In the genomic region with DNA sequence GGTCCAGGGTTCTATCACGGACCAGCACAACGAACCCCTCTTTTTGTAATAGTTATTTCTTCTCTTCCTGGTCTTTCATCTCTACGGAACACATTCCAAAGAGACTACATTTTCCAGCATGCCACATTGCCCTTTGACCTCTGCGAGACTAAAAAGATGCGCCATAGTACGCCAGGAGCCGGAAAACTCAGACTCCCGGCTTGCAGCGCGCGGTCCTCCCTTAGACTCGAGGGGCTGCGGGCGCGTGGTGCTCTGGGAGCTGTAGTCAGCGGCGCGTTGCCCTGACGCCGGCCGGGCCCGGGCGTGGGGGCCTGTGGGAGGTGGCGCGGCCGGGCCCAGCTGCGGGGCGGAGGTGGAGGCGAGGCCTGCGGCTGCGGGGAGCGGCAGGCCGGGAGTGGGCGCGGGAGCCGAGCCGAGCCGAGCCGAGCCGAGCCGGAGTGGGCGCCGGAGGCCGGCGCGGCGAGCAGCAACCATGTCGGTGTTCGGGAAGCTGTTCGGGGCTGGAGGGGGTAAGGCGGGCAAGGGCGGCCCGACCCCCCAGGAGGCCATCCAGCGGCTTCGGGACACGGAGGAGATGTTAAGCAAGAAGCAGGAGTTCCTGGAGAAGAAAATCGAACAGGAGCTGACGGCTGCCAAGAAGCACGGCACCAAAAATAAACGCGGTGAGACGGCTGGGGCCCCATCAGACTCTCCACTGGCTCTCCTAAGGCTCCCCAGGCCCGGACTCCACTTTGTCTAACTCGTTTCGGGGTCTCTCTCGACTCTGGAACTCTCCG, we compare ENCODE assay signal across 7 mouse cellular contexts. TPM values are rescaled to one million over a fixed set of nuclear protein-coding genes. Genes with fewer than 3 reads are reported as not detected.
DNase-seq lines count a peak whose midpoint lies in the region; ATAC-seq lines count a peak whose summit lies in the region.

No protein-coding gene starts in this region.

- under 1% methylated on average over 67 of the region's 67 CpGs for WGBS in intestine, embryonic 16.5 days
- under 1% methylated on average over 61 of the region's 67 CpGs for WGBS in midbrain, embryonic 11.5 days

- H3K4me2 ChIP-seq in intestine, embryonic 16.5 days (ENCODE audit: low read depth, low read length) = peak overlapping the region; percentile 90
- peak overlapping the region; percentile 66 for H3K4me2 ChIP-seq in midbrain, embryonic 11.5 days

- peak; percentile 97 for DNase-seq in adrenal gland, adult 8-10 months
- DNase-seq in embryo, embryonic 9.5 days (ENCODE audit: extremely low spot score) = peak; percentile 93
- DNase-seq in gastrocnemius, postnatal 4 days (ENCODE audit: low spot score in 2 of 2) = peak; percentile 95 to 97
- peak; percentile 96 to 98 for DNase-seq in left cerebral cortex, postnatal 36 days (ENCODE audit: low spot score in 2 of 2)
- DNase-seq in midbrain, embryonic 11.5 days (ENCODE audit: low spot score, missing footprints) = peak; percentile 99
- DNase-seq in skeletal muscle tissue, adult 2 months (ENCODE audit: low read depth, low spot score) = peak; percentile 93

- peak overlapping the region; percentile 95 for H3K27ac ChIP-seq in intestine, embryonic 16.5 days (ENCODE audit: low read length)
- H3K27ac ChIP-seq in midbrain, embryonic 11.5 days (ENCODE audit: low read depth, low read length) = peak overlapping the region; percentile 25; the same call in 1 of the 2 replicates

- H3K9ac ChIP-seq in intestine, embryonic 16.5 days (ENCODE audit: low read depth, low read length) = peak overlapping the region; percentile 93
- H3K9ac ChIP-seq in midbrain, embryonic 11.5 days (ENCODE audit: low read length) = peak overlapping the region; percentile 93

- peaks cover 23% of the 10 kb centered on the region for H3K4me1 ChIP-seq in intestine, embryonic 16.5 days (ENCODE audit: control insufficient read depth, insufficient read depth, low read length)
- H3K4me1 ChIP-seq in midbrain, embryonic 11.5 days (ENCODE audit: control insufficient read depth, insufficient read depth, low read length) = peaks cover 10% of the 10 kb centered on the region

- H3K27me3 ChIP-seq in intestine, embryonic 16.5 days (replicated peaks; ENCODE audit: control insufficient read depth, insufficient read depth, low read length) = no peaks in the 10 kb centered on the region
- H3K27me3 ChIP-seq in midbrain, embryonic 11.5 days (ENCODE audit: control insufficient read depth, insufficient read depth, low read length) = no peaks in the 10 kb centered on the region

- intact Hi-C loops in left cerebral cortex, postnatal 36 days (cut with DNase I) = loop anchor here (5.0 kb wide), 1 partner anchor 235 kb away; the partner anchor contains the start of gene Eif2s2

- no peaks in the 10 kb centered on the region for H3K36me3 ChIP-seq in intestine, embryonic 16.5 days (ENCODE audit: control insufficient read depth, insufficient read depth, low read length)
- peaks cover 3% of the 10 kb centered on the region; the same call in 1 of the 2 replicates for H3K36me3 ChIP-seq in midbrain, embryonic 11.5 days (ENCODE audit: control insufficient read depth, insufficient read depth, low read length)

- H3K9me3 ChIP-seq in intestine, embryonic 16.5 days (ENCODE audit: control insufficient read depth, low read length) = no peaks in the 10 kb centered on the region
- no peaks in the 10 kb centered on the region for H3K9me3 ChIP-seq in midbrain, embryonic 11.5 days (ENCODE audit: control insufficient read depth, low read length)

- peak; percentile 99 for ATAC-seq in intestine, embryonic 16.5 days
- ATAC-seq in midbrain, embryonic 11.5 days (ENCODE audit: low FRiP score) = peak; percentile 100

- peak overlapping the region; percentile 79 for H3K4me3 ChIP-seq in intestine, embryonic 16.5 days (ENCODE audit: low read length)
- peak overlapping the region; percentile 91 for H3K4me3 ChIP-seq in midbrain, embryonic 11.5 days (ENCODE audit: low read depth, low read length)

RNA-seq across cellular contexts. Expression of gene Chmp4b, which starts 5.4 kb away (rescaled TPM):
- total RNA-seq in adrenal gland, adult 8-10 months (2022) = 100 to 1,000 TPM; 224 to 310 (median 256) TPM
- 100 to 1,000 TPM; 116 to 126 TPM for total RNA-seq in gastrocnemius, postnatal 4 days (2021)
- 23.6 and 28.7 TPM in 2 replicates for polyA plus RNA-seq in intestine, embryonic 16.5 days (2015; fragmentation: Nextera tagmentation; extraction: Ambion mirVana)
- total RNA-seq in left cerebral cortex, postnatal 36 days (2021) = 100 to 1,000 TPM; 202 to 234 TPM
- polyA plus RNA-seq in midbrain, embryonic 11.5 days (2014; fragmentation: Nextera tagmentation; extraction: Ambion mirVana) = 12.7 and 14.0 TPM in 2 replicates

RNA-seq across cellular contexts. Expression of gene 4930519P11Rik, which starts 43.7 kb away (rescaled TPM):
- 1 to 10 TPM in 1 of 4 experiments, not detected in 3; 1.4 TPM for total RNA-seq in adrenal gland, adult 8-10 months (2022)
- under 1 TPM; 0.60 to 0.83 TPM for total RNA-seq in gastrocnemius, postnatal 4 days (2021)
- polyA plus RNA-seq in intestine, embryonic 16.5 days (2015; fragmentation: Nextera tagmentation; extraction: Ambion mirVana) = not detected in 2 replicates
- not detected for total RNA-seq in left cerebral cortex, postnatal 36 days (2021)
- polyA plus RNA-seq in midbrain, embryonic 11.5 days (2014; fragmentation: Nextera tagmentation; extraction: Ambion mirVana) = 0.60 and 1.1 TPM in 2 replicates

RNA-seq across cellular contexts. Expression of gene Zfp341, which starts 43.8 kb away (rescaled TPM):
- 1 to 10 TPM; 2.9 to 4.4 (median 4.0) TPM for total RNA-seq in adrenal gland, adult 8-10 months (2022)
- total RNA-seq in gastrocnemius, postnatal 4 days (2021) = 1 to 10 TPM; 2.5 to 2.6 TPM
- polyA plus RNA-seq in intestine, embryonic 16.5 days (2015; fragmentation: Nextera tagmentation; extraction: Ambion mirVana) = 0.53 and 0.55 TPM in 2 replicates
- total RNA-seq in left cerebral cortex, postnatal 36 days (2021) = 10 to 100 TPM; 11.8 to 12.9 TPM
- polyA plus RNA-seq in midbrain, embryonic 11.5 days (2014; fragmentation: Nextera tagmentation; extraction: Ambion mirVana) = 0.92 and 1.2 TPM in 2 replicates

RNA-seq across cellular contexts. Expression of gene Pxmp4, which starts 53.4 kb away (rescaled TPM):
- total RNA-seq in adrenal gland, adult 8-10 months (2022) = 10 to 100 TPM; 28.8 to 36.5 (median 32.1) TPM
- 10 to 100 TPM; 15.7 to 20.9 TPM for total RNA-seq in gastrocnemius, postnatal 4 days (2021)
- polyA plus RNA-seq in intestine, embryonic 16.5 days (2015; fragmentation: Nextera tagmentation; extraction: Ambion mirVana) = 41.2 and 41.9 TPM in 2 replicates
- 10 to 100 TPM; 12.4 to 13.9 TPM for total RNA-seq in left cerebral cortex, postnatal 36 days (2021)
- polyA plus RNA-seq in midbrain, embryonic 11.5 days (2014; fragmentation: Nextera tagmentation; extraction: Ambion mirVana) = 12.3 and 14.1 TPM in 2 replicates

Comparison
In these comparisons a context has a peak if more than half of its experiments do, and no peak if none do; other contexts are left out.
1. Peak in every context shown above with its lines: DNase-seq, ATAC-seq, H3K4me3 ChIP-seq and H3K27ac ChIP-seq.